Comparison of ENCODE assay signal across 23 mouse cellular contexts in the genomic region with DNA sequence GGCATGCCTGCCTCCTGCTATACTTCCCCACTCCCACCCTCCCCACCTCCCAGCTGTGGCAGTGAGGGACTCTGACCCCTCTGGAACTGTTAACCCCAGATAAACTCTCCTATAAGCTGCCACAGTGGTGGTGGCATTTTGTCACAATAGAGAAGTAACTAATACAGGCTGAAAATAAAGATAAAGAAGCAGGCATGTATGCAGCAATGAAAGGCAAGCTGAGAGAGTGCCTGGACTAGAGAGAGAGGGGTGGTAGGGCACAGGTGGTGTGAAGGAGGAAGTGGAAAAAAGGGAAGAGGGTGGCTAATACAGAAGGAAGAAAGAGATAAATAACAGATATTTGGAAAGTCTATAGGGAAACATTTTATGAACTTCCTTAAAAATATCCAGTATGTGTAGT.
"Had no signal": no experiment of that assay in that cellular context is flagged by ENCODE, and none has a peak within 500 bp of the region (broad histone marks: within the 10 kb centered on the region; RNA-seq: fewer than 3 reads in every experiment).

No protein-coding gene starts in this region.

- H3K36me3 ChIP-seq: embryonic facial prominence, embryonic 10.5 days; embryonic facial prominence, embryonic 12.5 days; embryonic facial prominence, embryonic 13.5 days; embryonic facial prominence, embryonic 15.5 days; forebrain, embryonic 10.5 days; forebrain, embryonic 12.5 days; forebrain, embryonic 15.5 days had no signal

- H3K4me3 ChIP-seq: embryonic facial prominence, embryonic 10.5 days; embryonic facial prominence, embryonic 12.5 days; embryonic facial prominence, embryonic 13.5 days; embryonic facial prominence, embryonic 15.5 days; erythroblast, embryonic 14.5 days; forebrain, embryonic 10.5 days; forebrain, embryonic 12.5 days; forebrain, embryonic 13.5 days; forebrain, embryonic 15.5 days; gastrocnemius, adult 2 months; heart, adult 2 months had no signal

- H3K27ac ChIP-seq: embryonic facial prominence, embryonic 10.5 days; embryonic facial prominence, embryonic 12.5 days; embryonic facial prominence, embryonic 13.5 days; embryonic facial prominence, embryonic 15.5 days; forebrain, embryonic 10.5 days; forebrain, embryonic 12.5 days; forebrain, embryonic 13.5 days; forebrain, embryonic 15.5 days; gastrocnemius, adult 2 months; heart, adult 2 months had no signal

- H3K9ac ChIP-seq: embryonic facial prominence, embryonic 12.5 days; embryonic facial prominence, embryonic 13.5 days; embryonic facial prominence, embryonic 15.5 days; forebrain, embryonic 12.5 days; forebrain, embryonic 13.5 days; forebrain, embryonic 15.5 days; forebrain, postnatal 0 days had no signal

- H3K9me3 ChIP-seq: embryonic facial prominence, embryonic 10.5 days; embryonic facial prominence, embryonic 12.5 days; embryonic facial prominence, embryonic 13.5 days; embryonic facial prominence, embryonic 15.5 days; forebrain, embryonic 10.5 days; forebrain, embryonic 12.5 days; forebrain, embryonic 13.5 days; forebrain, embryonic 15.5 days had no signal

- DNase-seq: cerebellum, adult 9-10 months; cerebellum, adult 9-11 months; cerebellum, postnatal 10 days; cerebellum, postnatal 25 days; cerebellum, postnatal 36 days; embryo, embryonic 11 days; forebrain, postnatal 0 days; gastrocnemius, adult 2 months; gastrocnemius, postnatal 10 days; gastrocnemius, postnatal 14 days; gastrocnemius, postnatal 25 days; gastrocnemius, postnatal 36 days; heart, adult 18-20 months; heart, adult 2 months had no signal

- H3K27me3 ChIP-seq: embryonic facial prominence, embryonic 12.5 days; embryonic facial prominence, embryonic 13.5 days; embryonic facial prominence, embryonic 15.5 days; forebrain, embryonic 12.5 days; forebrain, embryonic 13.5 days; forebrain, embryonic 15.5 days had no signal

- H3K4me1 ChIP-seq: embryonic facial prominence, embryonic 13.5 days; embryonic facial prominence, embryonic 15.5 days; forebrain, embryonic 12.5 days; forebrain, embryonic 13.5 days; forebrain, embryonic 15.5 days had no signal
